Mouse (Mus musculus) liver, postnatal 0 days (tissue): ENCODE measurements at regions not wholly inside any gene's neighbourhood (a gene's known extent, or its start where the extent isn't known, plus 50 kb on each side); places are given as distances from the start of the nearest gene placed in this dataset.

Source experiments
- CTCF ChIP-seq: sonication (generic); IDR thresholded peaks from 2 replicates; pipeline ENCODE4 v1.5.1; 2016; ENCODE audit warnings: antibody characterized with exemption, low read depth
- EP300 ChIP-seq: IDR thresholded peaks from 2 replicates; pipeline ENCODE4 v1.6.1; 2016; ENCODE audit warnings: antibody characterized with exemption, low read depth, mild to moderate bottlenecking

GRCm38 (mm10) chr4:53210685-53211084 lies 51.0 kb upstream of the Abca1 start:
- TF ChIP-seq EP300, result no peak
- no peak for TF ChIP-seq CTCF
